8 mouse cellular contexts compared by ENCODE assay signal in the genomic region with DNA sequence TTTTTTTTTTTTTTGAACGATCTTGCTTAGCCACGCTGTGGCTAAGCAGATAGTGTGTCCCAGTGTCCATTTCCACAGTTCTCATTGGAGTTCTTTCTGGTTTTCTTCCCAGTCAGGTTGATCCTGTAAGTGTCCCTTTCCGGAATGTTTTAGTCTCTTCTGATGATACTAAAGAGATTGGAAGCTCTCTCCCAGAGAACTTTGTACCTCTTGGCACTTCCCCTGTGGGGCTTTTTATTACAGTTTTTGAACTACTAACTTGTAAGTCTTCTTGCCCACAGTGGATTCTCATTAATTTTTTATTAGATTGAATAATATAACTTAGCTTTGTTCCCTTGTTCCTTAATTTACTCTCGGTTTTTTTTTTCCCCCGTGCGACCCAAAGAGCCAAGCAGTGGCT. TPM values are rescaled to one million over a fixed set of nuclear protein-coding genes. Genes with fewer than 3 reads are reported as not detected.
DNase-seq lines count a peak whose midpoint lies in the region; ATAC-seq and TF ChIP-seq lines count a peak whose summit lies in the region.

No protein-coding gene starts in this region.

- H3K27me3 ChIP-seq in cerebellum, adult 2 months (ENCODE audit: control insufficient read depth, insufficient read depth, low read length) = no peaks in the 10 kb centered on the region
- H3K27me3 ChIP-seq in neural tube, embryonic 11.5 days (ENCODE audit: control insufficient read depth, insufficient read depth, low read length) = no peaks in the 10 kb centered on the region
- H3K27me3 ChIP-seq in liver, embryonic 11.5 days (replicated peaks; ENCODE audit: control insufficient read depth, insufficient read depth, low read length) = no peaks in the 10 kb centered on the region

- peak overlapping the region; percentile 59 for H3K9ac ChIP-seq in neural tube, embryonic 11.5 days (ENCODE audit: low read length)
- H3K9ac ChIP-seq in liver, embryonic 11.5 days (ENCODE audit: low read depth, low read length) = peak overlapping the region; percentile 71

- no peak for TF ChIP-seq CTCF in cerebellum, adult 2 months (IDR thresholded peaks at IDR 0.05; ENCODE audit: borderline replicate concordance, insufficient read depth, low read depth, low read length)

- peak; percentile 13 for DNase-seq in cerebellum, adult 9-10 months
- DNase-seq in cerebellum, adult 2 months = no peak
- no peak for DNase-seq in neural tube, embryonic 11.5 days (ENCODE audit: low spot score)
- no peak for DNase-seq in neural tube, embryonic 10.5 days (ENCODE audit: extremely low spot score, low spot score)
- DNase-seq in liver, embryonic 11.5 days (ENCODE audit: low spot score) = no peak
- DNase-seq in urinary bladder, postnatal 25 days (ENCODE audit: low spot score) = no peak
- no peak for DNase-seq in spleen, postnatal 36 days (ENCODE audit: low spot score in 2 of 2)
- no peak for DNase-seq in gastrocnemius, adult 18-20 months (ENCODE audit: low spot score)

- peak overlapping the region; percentile 60 for H3K4me2 ChIP-seq in neural tube, embryonic 11.5 days (ENCODE audit: low read depth)
- H3K4me2 ChIP-seq in liver, embryonic 11.5 days = peak overlapping the region; percentile 73

- TF ChIP-seq POLR2A in cerebellum, adult 2 months (IDR thresholded peaks at IDR 0.05; ENCODE audit: borderline replicate concordance, insufficient read depth, low read length) = no peak

- ATAC-seq in neural tube, embryonic 11.5 days (ENCODE audit: insufficient read depth, low FRiP score, low TSS enrichment) = no peak
- ATAC-seq in liver, embryonic 11.5 days (replicated peaks; ENCODE audit: low FRiP score) = no peak

- H3K27ac ChIP-seq in cerebellum, adult 2 months (ENCODE audit: insufficient read depth, low read length) = no peak overlapping the region
- H3K27ac ChIP-seq in neural tube, embryonic 11.5 days (ENCODE audit: low read depth, low read length) = no peak overlapping the region
- H3K27ac ChIP-seq in liver, embryonic 11.5 days (ENCODE audit: low read depth, low read length) = no peak overlapping the region

- no peaks in the 10 kb centered on the region for H3K4me1 ChIP-seq in cerebellum, adult 2 months (ENCODE audit: control insufficient read depth, insufficient read depth, low read length)
- peaks cover 7% of the 10 kb centered on the region; the same call in 1 of the 2 replicates for H3K4me1 ChIP-seq in neural tube, embryonic 11.5 days (ENCODE audit: control insufficient read depth, insufficient read depth, low read length)
- H3K4me1 ChIP-seq in liver, embryonic 11.5 days (replicated peaks; ENCODE audit: control insufficient read depth, insufficient read depth, low read length) = peaks cover 15% of the 10 kb centered on the region

- WGBS in cerebellum, adult 2 months = 28% methylated on average over 6 of the region's 6 CpGs
- 57% methylated on average over 6 of the region's 6 CpGs for WGBS in neural tube, embryonic 11.5 days
- 36% methylated on average over 6 of the region's 6 CpGs for WGBS in liver, embryonic 11.5 days

- no peaks in the 10 kb centered on the region for H3K36me3 ChIP-seq in neural tube, embryonic 11.5 days (ENCODE audit: control insufficient read depth, insufficient read depth, low read length)
- H3K36me3 ChIP-seq in liver, embryonic 11.5 days (ENCODE audit: control insufficient read depth, insufficient read depth, low read length) = no peaks in the 10 kb centered on the region

- no peaks in the 10 kb centered on the region for H3K9me3 ChIP-seq in neural tube, embryonic 11.5 days (ENCODE audit: control insufficient read depth, low read length)
- H3K9me3 ChIP-seq in liver, embryonic 11.5 days (ENCODE audit: control insufficient read depth, low read length) = no peaks in the 10 kb centered on the region

- H3K4me3 ChIP-seq in cerebellum, adult 2 months (replicated peaks; ENCODE audit: insufficient read depth, low read depth, low read length) = no peak overlapping the region
- peak overlapping the region; percentile 75 for H3K4me3 ChIP-seq in neural tube, embryonic 11.5 days (ENCODE audit: low read depth, low read length)
- H3K4me3 ChIP-seq in liver, embryonic 11.5 days (ENCODE audit: low read depth, low read length) = peak overlapping the region; percentile 72

RNA-seq across cellular contexts. Expression of a gene that starts 1.0 kb away (rescaled TPM):
- 20.8 and 24.1 TPM in 2 replicates for polyA plus RNA-seq in cerebellum, adult 2 months (2012; rRNA removed)
- polyA plus RNA-seq in neural tube, embryonic 11.5 days (2014; fragmentation: Nextera tagmentation; extraction: Ambion mirVana) = 46.0 and 48.5 TPM in 2 replicates
- 48.6 and 56.8 TPM in 2 replicates for polyA plus RNA-seq in liver, embryonic 11.5 days (2014; fragmentation: Nextera tagmentation; extraction: Ambion mirVana)
- total RNA-seq in gastrocnemius, adult 18-20 months (2021) = 1 to 10 TPM; 8.5 to 9.7 TPM

RNA-seq across cellular contexts. Expression of a gene that starts 1.2 kb away (rescaled TPM):
- polyA plus RNA-seq in cerebellum, adult 2 months (2012; rRNA removed) = 26.4 and 28.5 TPM in 2 replicates
- 21.0 and 22.1 TPM in 2 replicates for polyA plus RNA-seq in neural tube, embryonic 11.5 days (2014; fragmentation: Nextera tagmentation; extraction: Ambion mirVana)
- 26.9 and 29.9 TPM in 2 replicates for polyA plus RNA-seq in liver, embryonic 11.5 days (2014; fragmentation: Nextera tagmentation; extraction: Ambion mirVana)
- total RNA-seq in gastrocnemius, adult 18-20 months (2021) = 10 to 100 TPM; 11.5 to 11.6 TPM

RNA-seq across cellular contexts. Expression of a gene that starts 46.9 kb away (rescaled TPM):
- polyA plus RNA-seq in cerebellum, adult 2 months (2012; rRNA removed) = 55.0 and 65.8 TPM in 2 replicates
- polyA plus RNA-seq in neural tube, embryonic 11.5 days (2014; fragmentation: Nextera tagmentation; extraction: Ambion mirVana) = 161 and 170 TPM in 2 replicates
- polyA plus RNA-seq in liver, embryonic 11.5 days (2014; fragmentation: Nextera tagmentation; extraction: Ambion mirVana) = 155 and 156 TPM in 2 replicates
- 10 to 100 TPM; 50.0 to 51.6 TPM for total RNA-seq in gastrocnemius, adult 18-20 months (2021)

RNA-seq across cellular contexts. Expression of a gene that starts 47.0 kb away (rescaled TPM):
- polyA plus RNA-seq in cerebellum, adult 2 months (2012; rRNA removed) = 20.4 and 21.2 TPM in 2 replicates
- 28.2 and 30.0 TPM in 2 replicates for polyA plus RNA-seq in neural tube, embryonic 11.5 days (2014; fragmentation: Nextera tagmentation; extraction: Ambion mirVana)
- 30.7 and 30.8 TPM in 2 replicates for polyA plus RNA-seq in liver, embryonic 11.5 days (2014; fragmentation: Nextera tagmentation; extraction: Ambion mirVana)
- total RNA-seq in gastrocnemius, adult 18-20 months (2021) = 10 to 100 TPM; 16.1 to 17.3 TPM
